Mouse (Mus musculus): ENCODE results near the gene Aamp. TPM values are rescaled to one million over a fixed set of nuclear protein-coding genes. Genes with fewer than 3 reads are reported as not detected.
A peak's percentile ranks its signal among the peaks of the same experiment; 100 is the strongest.
"Not testable (repeated sequence)": the region's sequence is repeated elsewhere in the genome, so short reads cannot be mapped to it uniquely, and the experiment has no call there.

The Aamp gene
- polyA plus RNA-seq, 1 experiment from 2014 or later: 184 TPM

GRCm38 (mm10) chr1:74289248-74289647, 4.7 kb upstream of the Aamp start:
- H3K36me3 ChIP-seq (ENCODE audit: control insufficient read depth, insufficient read depth, low read length): 0 out of 2 replicates have a peak, but pooled peaks cover 9% of the 10 kb centered on the region
- no peak overlapping the region for H3K27ac ChIP-seq (replicated peaks; ENCODE audit: low read depth, low read length)
- peaks cover 7% of the 10 kb centered on the region for H3K4me1 ChIP-seq (ENCODE audit: control insufficient read depth, insufficient read depth, low read length)
- 93% methylated on average over 9 of the region's 9 CpGs for WGBS
- no peak overlapping the region for H3K4me3 ChIP-seq (replicated peaks; ENCODE audit: low read depth, low read length)
- H3K27me3 ChIP-seq (ENCODE audit: control insufficient read depth, insufficient read depth, low read length): no peaks in the 10 kb centered on the region
- H3K4me2 ChIP-seq (ENCODE audit: low read length): no peak overlapping the region
- DNase-seq (no peak), ATAC-seq (ENCODE audit: low FRiP score, low TSS enrichment) (no peak)
- H3K9me3 ChIP-seq (ENCODE audit: control insufficient read depth, low read length): no peaks in the 10 kb centered on the region
- H3K9ac ChIP-seq (replicated peaks; ENCODE audit: low read length): no peak overlapping the region

DNA sequence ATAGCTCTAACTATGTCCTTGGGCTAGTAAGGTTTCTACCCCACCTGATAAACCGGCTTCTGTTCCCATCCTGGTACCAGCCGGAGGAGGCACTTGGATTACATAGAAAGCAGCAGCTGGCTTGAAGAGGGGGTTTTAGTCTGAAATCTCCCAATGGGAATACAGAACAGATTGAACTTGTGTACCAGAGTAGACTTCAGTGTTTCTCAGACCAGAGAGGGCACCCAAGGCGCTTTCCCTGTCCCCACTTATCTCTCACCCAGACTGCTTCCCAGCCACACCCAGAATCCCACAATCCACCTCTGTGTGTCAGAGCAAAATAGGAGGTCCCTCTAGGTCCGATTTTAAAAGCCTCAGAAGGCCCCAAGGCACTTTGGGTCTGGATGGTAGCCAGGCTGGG, 3.8 kb upstream of the Aamp start:
- H3K4me1 ChIP-seq (ENCODE audit: control insufficient read depth, insufficient read depth, low read length): peaks cover 13% of the 10 kb centered on the region
- no peak overlapping the region for H3K4me3 ChIP-seq (replicated peaks; ENCODE audit: low read depth, low read length)
- ATAC-seq (ENCODE audit: low FRiP score, low TSS enrichment): no peak
- H3K27me3 ChIP-seq (ENCODE audit: control insufficient read depth, insufficient read depth, low read length): no peaks in the 10 kb centered on the region
- DNase-seq: no peak
- 77% methylated on average over 4 of the region's 4 CpGs for WGBS
- 0 out of 2 replicates have a peak, but pooled peaks cover 9% of the 10 kb centered on the region for H3K36me3 ChIP-seq (ENCODE audit: control insufficient read depth, insufficient read depth, low read length)
- H3K4me2 ChIP-seq (ENCODE audit: low read length): no peak overlapping the region
- H3K9me3 ChIP-seq (ENCODE audit: control insufficient read depth, low read length): no peaks in the 10 kb centered on the region
- H3K27ac ChIP-seq (replicated peaks; ENCODE audit: low read depth, low read length): no peak overlapping the region
- no peak overlapping the region for H3K9ac ChIP-seq (replicated peaks; ENCODE audit: low read length)

DNA sequence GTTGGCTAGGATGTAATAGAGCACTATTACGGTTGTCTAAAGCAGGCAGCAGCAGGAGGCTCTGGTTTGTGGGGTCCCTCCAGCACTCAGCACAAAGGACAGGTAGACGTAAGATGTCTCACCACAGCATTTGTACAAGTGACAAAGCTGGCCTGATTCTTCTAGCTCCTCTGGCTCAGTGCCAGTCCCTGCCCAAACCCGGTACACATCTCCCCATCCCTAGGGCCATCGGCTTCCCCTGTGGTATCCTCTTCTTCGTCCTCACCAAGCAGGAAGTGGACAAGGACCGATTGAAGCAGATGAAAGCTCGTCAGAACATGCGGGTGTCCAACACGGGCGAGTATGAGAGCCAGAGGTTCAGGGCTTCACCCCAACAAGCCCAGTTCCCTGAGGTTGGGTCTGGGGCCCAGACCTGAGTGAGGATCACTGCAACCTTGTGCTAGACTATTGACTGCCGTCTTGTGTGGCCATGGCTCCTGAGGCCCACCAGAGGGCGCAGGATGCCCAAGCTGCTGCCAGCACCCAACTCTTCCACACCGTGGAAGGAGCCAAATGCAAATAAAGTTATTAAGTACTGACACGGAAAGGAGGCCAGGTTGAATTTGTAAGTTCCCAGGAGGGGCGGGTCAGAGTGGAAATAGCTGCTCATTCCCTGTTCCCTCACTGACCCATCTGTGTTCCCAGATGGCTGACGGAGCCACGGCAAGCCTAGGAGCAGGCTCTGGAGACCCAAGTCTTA, 2.5 kb upstream of the Aamp start:
- not testable (repeated sequence) for ATAC-seq (ENCODE audit: low FRiP score, low TSS enrichment); H3K4me3 ChIP-seq (replicated peaks; ENCODE audit: low read depth, low read length); H3K4me2 ChIP-seq (ENCODE audit: low read length); H3K27ac ChIP-seq (replicated peaks; ENCODE audit: low read depth, low read length); H3K9ac ChIP-seq (replicated peaks; ENCODE audit: low read length); H3K9me3 ChIP-seq (ENCODE audit: control insufficient read depth, low read length); H3K27me3 ChIP-seq (ENCODE audit: control insufficient read depth, insufficient read depth, low read length)
- 57% methylated on average over 15 of the region's 17 CpGs for WGBS
- H3K36me3 ChIP-seq (ENCODE audit: control insufficient read depth, insufficient read depth, low read length): peaks cover 17% of the 10 kb centered on the region
- DNase-seq: peak; percentile 29
- peaks cover 13% of the 10 kb centered on the region for H3K4me1 ChIP-seq (ENCODE audit: control insufficient read depth, insufficient read depth, low read length)

DNA sequence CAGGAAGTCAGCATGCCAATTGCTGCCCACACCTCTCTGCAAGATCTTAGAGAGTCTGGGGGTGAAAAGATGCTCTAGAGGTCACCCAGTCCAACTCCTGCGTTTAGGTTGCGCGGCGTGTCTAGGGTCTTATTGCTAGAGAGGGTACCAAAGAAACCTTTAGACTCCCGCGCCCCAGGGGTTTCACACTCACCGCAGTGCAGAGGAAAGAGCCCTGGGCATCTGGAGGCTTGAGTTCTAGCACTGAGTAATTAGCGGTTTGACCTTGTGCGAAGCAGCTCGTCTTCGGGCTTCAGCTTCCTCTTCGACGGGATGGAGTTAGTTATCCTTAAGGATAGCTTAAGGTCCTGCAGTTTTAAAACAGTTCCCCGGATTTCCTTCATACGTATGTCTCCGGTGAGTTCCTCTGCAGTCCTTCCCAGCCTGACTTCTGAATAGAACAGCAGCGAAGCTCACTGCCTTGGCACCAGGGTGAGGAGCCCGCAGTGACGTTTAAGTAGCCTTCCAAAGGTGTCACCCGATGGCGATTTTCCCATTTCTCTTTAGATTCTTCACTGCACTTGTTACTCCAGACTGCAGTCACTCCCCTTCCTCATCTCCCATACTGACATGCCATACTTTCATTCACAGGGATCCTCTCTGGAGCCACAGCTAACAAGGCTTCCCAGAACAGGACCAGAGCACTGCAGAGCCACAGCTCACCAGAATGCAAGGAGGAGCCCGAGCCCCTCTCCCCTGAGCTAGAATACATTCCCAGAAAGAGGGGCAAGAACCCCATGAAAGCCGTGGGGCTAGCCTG, 873 bp upstream of the Aamp start:
- no peak for ATAC-seq (ENCODE audit: low FRiP score, low TSS enrichment)
- no peaks in the 10 kb centered on the region for H3K27me3 ChIP-seq (ENCODE audit: control insufficient read depth, insufficient read depth, low read length)
- peaks cover 13% of the 10 kb centered on the region for H3K4me1 ChIP-seq (ENCODE audit: control insufficient read depth, insufficient read depth, low read length)
- H3K9ac ChIP-seq (replicated peaks; ENCODE audit: low read length): peak overlapping the region; percentile 72
- H3K27ac ChIP-seq (replicated peaks; ENCODE audit: low read depth, low read length): no peak overlapping the region
- peaks cover 33% of the 10 kb centered on the region for H3K36me3 ChIP-seq (ENCODE audit: control insufficient read depth, insufficient read depth, low read length)
- H3K4me2 ChIP-seq (ENCODE audit: low read length): peak overlapping the region; percentile 78
- DNase-seq: no peak
- peak overlapping the region; percentile 83 for H3K4me3 ChIP-seq (replicated peaks; ENCODE audit: low read depth, low read length)
- H3K9me3 ChIP-seq (ENCODE audit: control insufficient read depth, low read length): no peaks in the 10 kb centered on the region
- 5% methylated on average over 23 of the region's 23 CpGs for WGBS

- WGBS: 12% methylated on average over 15 of the region's 15 CpGs
- DNase-seq (peak; percentile 59), ATAC-seq (ENCODE audit: low FRiP score, low TSS enrichment) (peak; percentile 46)
- Histone ChIP-seq H3K4me3 (replicated peaks; ENCODE audit: low read depth, low read length) (peak overlapping the region; percentile 83), H3K4me1 (ENCODE audit: control insufficient read depth, insufficient read depth, low read length) (peaks cover 13% of the 10 kb centered on the region), H3K36me3 (ENCODE audit: control insufficient read depth, insufficient read depth, low read length) (peaks cover 42% of the 10 kb centered on the region), H3K27me3 (ENCODE audit: control insufficient read depth, insufficient read depth, low read length) (no peaks in the 10 kb centered on the region), H3K4me2 (ENCODE audit: low read length) (peak overlapping the region; percentile 86), H3K9ac (replicated peaks; ENCODE audit: low read length) (peak overlapping the region; percentile 68), H3K27ac (replicated peaks; ENCODE audit: low read depth, low read length) (peak overlapping the region; percentile 83), H3K9me3 (ENCODE audit: control insufficient read depth, low read length) (no peaks in the 10 kb centered on the region)
Observed at GRCm38 (mm10) chr1:74283686-74284463, 663 bp downstream of the Aamp start.

- Histone ChIP-seq H3K4me2 (ENCODE audit: low read length) (peak overlapping the region; percentile 86; the same call in 1 of the 2 replicates), H3K4me3 (replicated peaks; ENCODE audit: low read depth, low read length) (no peak overlapping the region), H3K4me1 (ENCODE audit: control insufficient read depth, insufficient read depth, low read length) (peaks cover 13% of the 10 kb centered on the region), H3K27me3 (ENCODE audit: control insufficient read depth, insufficient read depth, low read length) (no peaks in the 10 kb centered on the region), H3K27ac (replicated peaks; ENCODE audit: low read depth, low read length) (no peak overlapping the region), H3K36me3 (ENCODE audit: control insufficient read depth, insufficient read depth, low read length) (peaks cover 45% of the 10 kb centered on the region), H3K9me3 (ENCODE audit: control insufficient read depth, low read length) (no peaks in the 10 kb centered on the region), H3K9ac (replicated peaks; ENCODE audit: low read length) (no peak overlapping the region)
- 89% methylated on average over 10 of the region's 10 CpGs for WGBS
- ATAC-seq (ENCODE audit: low FRiP score, low TSS enrichment) (no peak), DNase-seq (no peak)
Observed at GRCm38 (mm10) chr1:74282896-74283625, 1.5 kb downstream of the Aamp start.

DNA sequence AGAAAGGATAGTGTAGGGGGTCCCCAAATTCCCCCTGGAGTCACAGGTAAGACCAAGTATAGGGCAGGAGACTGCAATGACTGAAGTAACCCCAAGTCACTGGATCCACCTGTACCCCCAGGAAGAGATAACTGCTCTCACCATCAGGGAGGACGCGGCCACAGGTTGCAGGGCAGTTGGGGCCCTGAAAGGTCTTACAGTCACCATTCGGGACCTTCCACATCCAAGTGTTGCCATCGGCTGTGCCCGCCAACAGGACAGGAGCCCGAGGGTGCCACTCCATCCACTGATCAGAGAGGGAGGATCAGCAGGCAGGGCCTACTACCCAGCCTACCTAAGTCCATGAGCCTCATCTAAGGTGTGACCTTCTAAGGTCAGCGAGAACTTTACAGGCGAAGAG, 2.7 kb downstream of the Aamp start:
- no peak for DNase-seq
- peaks cover 45% of the 10 kb centered on the region for H3K36me3 ChIP-seq (ENCODE audit: control insufficient read depth, insufficient read depth, low read length)
- no peaks in the 10 kb centered on the region for H3K27me3 ChIP-seq (ENCODE audit: control insufficient read depth, insufficient read depth, low read length)
- no peak overlapping the region for H3K4me3 ChIP-seq (replicated peaks; ENCODE audit: low read depth, low read length)
- WGBS: 97% methylated on average over 8 of the region's 8 CpGs
- no peak for ATAC-seq (ENCODE audit: low FRiP score, low TSS enrichment)
- no peaks in the 10 kb centered on the region for H3K9me3 ChIP-seq (ENCODE audit: control insufficient read depth, low read length)
- peaks cover 13% of the 10 kb centered on the region for H3K4me1 ChIP-seq (ENCODE audit: control insufficient read depth, insufficient read depth, low read length)
- H3K4me2 ChIP-seq (ENCODE audit: low read length): no peak overlapping the region
- no peak overlapping the region for H3K27ac ChIP-seq (replicated peaks; ENCODE audit: low read depth, low read length)
- no peak overlapping the region for H3K9ac ChIP-seq (replicated peaks; ENCODE audit: low read length)

DNA sequence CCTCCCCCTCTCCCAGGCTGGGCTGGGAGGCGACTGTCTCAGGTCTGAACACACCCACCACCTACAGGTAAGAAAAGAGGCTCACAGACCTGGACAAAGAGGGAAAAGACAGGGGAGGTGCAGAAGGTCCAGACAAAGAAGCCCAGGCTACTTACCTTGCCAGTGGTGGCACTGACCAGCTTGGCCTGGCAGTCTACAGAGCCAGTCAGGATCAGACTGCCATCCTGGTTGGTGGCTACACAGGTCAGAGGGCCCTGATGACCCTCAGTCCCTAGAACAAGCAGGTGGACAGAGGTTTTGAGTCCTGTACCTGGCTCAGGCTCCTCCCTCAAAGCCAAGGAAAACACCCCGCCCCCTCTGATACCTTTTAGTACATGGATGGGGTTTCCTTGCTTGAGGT, 3.2 kb downstream of the Aamp start:
- peaks cover 13% of the 10 kb centered on the region for H3K4me1 ChIP-seq (ENCODE audit: control insufficient read depth, insufficient read depth, low read length)
- H3K27ac ChIP-seq (replicated peaks; ENCODE audit: low read depth, low read length): no peak overlapping the region
- ATAC-seq (ENCODE audit: low FRiP score, low TSS enrichment) (no peak), DNase-seq (no peak)
- no peaks in the 10 kb centered on the region for H3K27me3 ChIP-seq (ENCODE audit: control insufficient read depth, insufficient read depth, low read length)
- peaks cover 45% of the 10 kb centered on the region for H3K36me3 ChIP-seq (ENCODE audit: control insufficient read depth, insufficient read depth, low read length)
- no peak overlapping the region for H3K4me3 ChIP-seq (replicated peaks; ENCODE audit: low read depth, low read length)
- no peak overlapping the region for H3K4me2 ChIP-seq (ENCODE audit: low read length)
- 81% methylated on average over 2 of the region's 2 CpGs for whole genome bisulfite sequencing
- H3K9me3 ChIP-seq (ENCODE audit: control insufficient read depth, low read length): no peaks in the 10 kb centered on the region
- no peak overlapping the region for H3K9ac ChIP-seq (replicated peaks; ENCODE audit: low read length)

All from midbrain, embryonic 14.5 days (tissue).